Mouse (Mus musculus): ENCODE results near the gene Ift172. TPM values are rescaled to one million over a fixed set of nuclear protein-coding genes. Genes with fewer than 3 reads are reported as not detected.

Ift172 gene
- polyA plus RNA-seq (2021; fragmentation: Nextera tagmentation) = 13.4 and 15.4 TPM in 2 replicates
- long read RNA-seq, experiment 1, full-length matches to known transcripts = 3 of 21 reads
- long read RNA-seq, experiment 1, partial matches to known transcripts = 17 of 21 reads
- long read RNA-seq, experiment 1, other reads (novel, unspliced or antisense) = 1 of 21 reads
- long read RNA-seq, experiment 2, full-length matches to known transcripts = 26 of 52 reads
- long read RNA-seq, experiment 2, partial matches to known transcripts = 16 of 52 reads
- long read RNA-seq, experiment 2, other reads (novel, unspliced or antisense) = 10 of 52 reads

DNA sequence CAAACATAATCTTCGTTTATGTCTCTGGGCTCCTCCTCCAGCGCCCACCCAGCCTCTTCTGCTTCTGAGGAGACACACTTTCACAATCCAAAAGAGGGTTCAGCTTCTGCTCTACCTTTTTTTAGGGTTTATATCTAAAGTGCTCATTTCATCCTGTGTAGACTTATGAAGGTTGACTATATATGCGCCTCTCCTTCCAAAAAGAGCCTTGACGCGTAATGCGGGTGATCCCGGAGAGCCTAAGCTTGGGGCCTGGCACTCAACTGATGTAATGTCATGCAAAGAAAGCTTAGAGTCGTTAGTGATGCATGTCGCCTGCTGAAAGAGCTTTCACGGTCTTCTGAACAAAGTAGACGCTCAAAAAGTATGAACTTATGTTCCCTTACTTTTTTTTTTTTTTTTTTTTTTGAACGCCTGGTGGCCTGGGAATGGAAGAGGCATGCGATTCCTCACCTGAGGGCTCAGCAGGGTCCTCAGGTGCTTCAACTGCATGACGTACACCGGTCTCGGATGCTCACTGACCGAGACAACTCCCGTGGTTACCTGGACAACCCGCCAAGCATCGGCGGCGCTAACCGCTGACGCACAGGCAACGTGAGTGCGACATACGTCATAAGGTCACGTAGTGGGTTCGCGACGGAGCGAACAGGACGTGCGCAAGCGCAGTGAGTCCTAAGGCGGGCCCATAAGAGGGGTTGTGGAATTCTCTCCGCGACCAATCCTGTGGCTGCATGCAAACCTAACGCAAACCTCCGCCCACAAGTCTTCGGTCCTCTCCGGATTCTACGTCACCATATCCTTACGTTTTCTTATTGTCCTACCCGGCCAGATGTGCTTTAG lies at the start of gene Ift172:
Gene Ift172 (minus strand): TSS at position 596 of the 840 bp plus-strand sequence.

DNA sequence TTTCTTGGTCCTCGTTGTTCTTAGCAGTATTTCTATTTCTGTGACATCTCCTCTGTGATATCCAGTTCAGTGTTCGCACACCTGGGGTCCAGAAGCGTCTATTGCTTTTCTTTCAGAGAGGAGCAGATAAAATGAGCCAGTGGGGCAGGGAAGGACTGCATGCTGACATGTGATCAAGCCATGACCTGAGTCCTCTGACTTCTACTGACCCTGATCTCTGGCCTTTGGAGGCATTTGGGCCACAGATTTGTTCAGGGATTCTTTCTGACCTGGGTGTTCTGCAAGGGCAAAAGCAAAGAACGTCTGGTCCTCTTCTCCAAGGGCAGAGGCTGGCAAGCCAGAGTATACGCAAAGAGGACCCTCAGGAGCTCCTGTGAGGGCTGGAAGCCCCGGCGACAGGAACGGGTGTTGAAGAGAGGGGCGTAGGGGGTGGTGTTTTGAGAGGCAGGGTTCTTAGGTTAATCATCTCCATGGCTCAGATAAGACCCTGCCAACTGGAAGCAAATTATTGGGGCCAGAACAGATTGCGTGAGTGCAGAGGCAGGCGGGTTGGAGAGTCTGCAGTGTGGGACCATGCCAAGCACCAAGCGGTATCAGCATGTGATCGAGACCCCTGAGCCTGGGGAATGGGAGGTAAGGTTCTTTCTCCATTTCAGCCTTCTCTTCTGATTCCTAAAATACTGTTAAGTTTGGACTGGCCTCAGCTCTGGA lies 6.3 kb upstream of the Ift172 start, which contains the start of gene Gckr:
Gene Gckr (plus strand): TSS at position 397 of the 711 bp plus-strand sequence.

DNA sequence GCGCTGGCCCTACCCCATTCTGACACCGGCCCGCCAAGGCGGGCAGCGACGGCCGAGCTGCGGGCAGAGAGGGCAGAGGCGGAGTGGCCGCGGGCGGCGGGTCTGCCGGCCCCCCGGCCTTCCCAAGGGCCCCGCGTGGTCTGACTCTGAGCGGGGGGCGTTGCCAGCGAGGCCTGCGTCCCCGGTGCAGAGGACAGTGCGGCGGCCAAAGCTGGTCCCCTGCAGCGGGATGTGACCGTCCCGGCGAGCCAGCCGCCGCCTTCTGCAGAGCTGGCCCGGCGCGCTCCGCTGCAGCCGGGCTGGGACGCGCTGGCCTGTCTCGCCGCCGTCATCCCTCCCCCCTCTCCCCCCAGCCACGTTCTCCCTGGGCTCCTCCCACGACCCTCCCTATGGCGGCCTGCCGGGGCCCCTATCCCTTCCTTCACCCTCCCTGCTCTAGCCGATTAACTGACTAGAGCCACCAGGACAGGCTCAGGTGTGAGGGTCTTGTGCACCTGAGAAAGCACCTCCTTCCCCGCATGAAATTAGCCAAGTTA lies 4.8 kb upstream of the Ift172 start, which contains the start of gene Fndc4:
Gene Fndc4 (minus strand): TSS at position 475 of the 536 bp plus-strand sequence.

DNA sequence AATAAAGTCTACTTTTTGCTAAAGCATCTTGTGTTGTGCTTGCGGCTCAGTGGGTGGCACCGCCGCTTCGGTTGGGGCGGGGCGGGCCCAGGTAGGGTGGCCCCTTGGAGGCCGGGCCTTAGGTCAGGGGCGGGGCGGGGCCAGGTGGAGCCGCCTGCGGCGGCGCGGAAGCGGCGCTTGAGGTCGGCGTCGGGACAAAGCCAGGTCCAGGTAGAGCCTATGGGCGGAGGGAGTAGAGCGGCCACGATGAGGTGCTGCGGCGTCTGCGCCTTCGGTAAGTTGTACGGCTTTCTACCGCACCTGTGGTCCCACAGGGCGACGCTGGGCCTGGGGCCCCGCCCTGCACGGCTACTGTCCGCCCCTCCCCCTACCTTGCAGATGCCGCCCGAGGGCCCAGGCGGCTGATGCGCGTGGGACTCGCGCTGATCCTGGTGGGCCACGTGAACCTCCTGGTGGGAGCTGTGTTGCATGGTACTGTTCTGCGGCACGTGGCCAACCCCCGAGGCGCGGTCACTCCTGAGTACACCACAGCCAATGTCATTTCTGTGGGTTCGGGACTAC lies 39.3 kb downstream of the Ift172 start, which contains the start of gene Krtcap3:
Gene Krtcap3 (plus strand): TSS at position 151 of the 561 bp plus-strand sequence.

DNA sequence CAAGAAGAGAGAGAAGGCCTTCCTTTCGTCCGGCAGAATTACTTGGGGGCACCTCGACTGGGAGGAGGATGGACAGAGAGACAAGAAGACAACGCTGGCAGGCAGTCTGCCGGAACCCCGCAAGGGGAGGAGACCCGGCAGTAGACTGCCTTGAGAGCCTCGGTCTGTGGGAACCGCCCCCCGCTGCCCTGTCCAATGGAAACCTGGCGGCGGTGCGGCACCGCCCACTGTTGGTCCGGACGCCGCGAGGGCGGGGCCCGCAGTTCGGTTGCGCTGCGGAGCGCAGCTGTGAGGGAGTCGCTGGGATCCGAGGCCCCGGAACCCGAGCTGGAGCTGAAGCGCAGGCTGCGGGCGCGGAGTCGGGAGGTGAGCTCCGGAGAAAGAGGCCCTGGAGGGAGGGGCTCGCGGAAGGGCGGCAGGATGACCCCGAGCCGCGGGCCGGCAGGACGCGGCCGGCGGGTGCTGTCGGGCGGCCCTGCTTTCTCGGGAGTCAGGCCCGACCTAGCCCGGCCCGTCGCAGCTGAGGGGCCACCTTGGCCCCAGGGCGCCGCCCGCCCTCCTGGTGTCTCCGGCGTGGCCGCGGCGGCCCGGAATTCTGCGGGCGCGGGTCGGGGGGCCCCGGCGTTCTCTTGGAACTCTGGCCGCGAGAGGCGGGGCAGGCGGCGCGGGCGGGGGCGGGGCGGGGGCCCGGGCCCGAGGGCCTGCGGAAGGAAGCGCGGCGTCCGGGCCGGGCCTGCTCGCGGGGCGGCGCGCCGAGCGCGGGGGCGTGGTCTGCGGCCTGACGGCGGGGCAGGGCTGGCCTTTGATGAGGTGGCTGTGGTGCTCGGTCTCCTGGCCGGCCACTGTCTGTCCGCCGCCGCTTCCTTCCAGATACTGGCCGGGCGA lies 50.0 kb downstream of the Ift172 start, which contains the start of the genes Nrbp1 and Gm9970:
Gene Nrbp1 (plus strand): TSS at position 228 of the 885 bp plus-strand sequence.
Gene Gm9970 (minus strand): TSS at position 596 of the 885 bp plus-strand sequence.

DNA sequence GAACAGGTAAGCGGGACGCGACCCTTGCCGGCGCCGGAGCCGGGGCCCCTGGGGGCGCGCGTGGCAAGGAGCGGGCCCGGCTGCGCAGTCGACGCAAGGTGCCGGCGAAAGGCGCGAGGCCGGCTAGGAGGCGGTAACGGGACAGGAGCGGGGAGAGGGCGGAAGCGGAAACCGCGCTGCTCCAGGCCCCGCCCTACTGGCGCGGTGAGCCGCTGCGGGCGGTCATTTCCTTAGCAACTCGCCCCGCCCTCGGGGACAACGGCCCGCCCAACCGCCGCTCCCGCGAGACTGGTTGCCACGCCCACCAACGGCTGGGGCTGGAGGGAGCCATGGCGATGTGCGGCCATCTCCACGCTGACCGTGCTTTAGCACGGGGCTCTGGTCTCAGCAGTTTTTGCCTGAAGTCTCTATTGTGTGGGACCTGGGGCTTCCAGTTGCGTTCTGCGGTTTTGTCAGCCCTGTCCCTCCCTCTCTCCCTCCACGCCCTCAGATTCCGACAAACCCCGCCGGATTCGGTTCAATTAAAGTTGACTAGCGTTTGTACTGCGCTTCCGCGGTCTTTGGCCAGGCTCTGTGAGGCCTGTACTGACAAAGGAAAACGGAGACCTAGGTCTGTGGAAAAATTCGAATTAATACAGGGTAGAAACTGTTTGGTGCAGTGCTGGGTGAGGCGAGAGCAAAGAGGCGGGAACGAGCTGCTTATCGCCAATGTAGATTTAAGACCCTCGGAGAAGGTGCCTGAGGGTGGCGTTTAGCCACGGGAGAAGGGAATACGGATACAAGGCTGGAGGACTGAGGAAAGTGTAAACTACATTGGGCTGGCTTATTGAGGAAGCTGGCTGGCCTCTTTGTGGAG lies 70.2 kb downstream of the Ift172 start, which contains the start of gene Ppm1g:
Gene Ppm1g (minus strand): TSS at position 240 of the 856 bp plus-strand sequence.

Other genes starting within 250 kb of the Ift172 start
- gene Atraid, start 242.8 kb downstream of the Ift172 start, polyA plus RNA-seq (2021; fragmentation: Nextera tagmentation) = 231 and 258 TPM in 2 replicates
- 9.8 and 12.6 TPM in 2 replicates for gene Slc5a6, start 242.2 kb downstream of the Ift172 start, polyA plus RNA-seq (2021; fragmentation: Nextera tagmentation)
- gene Cad, start 236.3 kb downstream of the Ift172 start, polyA plus RNA-seq (2021; fragmentation: Nextera tagmentation) = 2.9 and 3.1 TPM in 2 replicates
- gene Dnajc5g, start 184.8 kb downstream of the Ift172 start, polyA plus RNA-seq (2021; fragmentation: Nextera tagmentation) = not detected in 2 replicates
- 88.3 and 99.3 TPM in 2 replicates for gene Slc30a3, start 182.9 kb downstream of the Ift172 start, polyA plus RNA-seq (2021; fragmentation: Nextera tagmentation)
- 0.15 and 0.33 TPM in 2 replicates for gene Trim54, start 174.4 kb downstream of the Ift172 start, polyA plus RNA-seq (2021; fragmentation: Nextera tagmentation)
- gene Ucn, start 152.3 kb downstream of the Ift172 start, polyA plus RNA-seq (2021; fragmentation: Nextera tagmentation) = not detected in 2 replicates
- 139 and 146 TPM in 2 replicates for gene Mpv17, start 136.9 kb downstream of the Ift172 start, polyA plus RNA-seq (2021; fragmentation: Nextera tagmentation)
- 0.70 and 2.9 TPM in 2 replicates for gene Gm29609, start 111.2 kb downstream of the Ift172 start, polyA plus RNA-seq (2021; fragmentation: Nextera tagmentation)
- gene Gtf3c2, start 111.0 kb downstream of the Ift172 start, polyA plus RNA-seq (2021; fragmentation: Nextera tagmentation) = 12.4 and 12.7 TPM in 2 replicates
- gene Snx17, start 97.9 kb downstream of the Ift172 start, polyA plus RNA-seq (2021; fragmentation: Nextera tagmentation) = 112 and 117 TPM in 2 replicates
- gene Eif2b4, start 97.7 kb downstream of the Ift172 start, polyA plus RNA-seq (2021; fragmentation: Nextera tagmentation) = 31.6 and 46.9 TPM in 2 replicates
- 1.6 and 1.9 TPM in 2 replicates for gene Zfp513, start 88.8 kb downstream of the Ift172 start, polyA plus RNA-seq (2021; fragmentation: Nextera tagmentation)
- 79.7 and 95.6 TPM in 2 replicates for gene Ppm1g, start 70.4 kb downstream of the Ift172 start, polyA plus RNA-seq (2021; fragmentation: Nextera tagmentation)
- gene Nrbp1, start 50.3 kb downstream of the Ift172 start, polyA plus RNA-seq (2021; fragmentation: Nextera tagmentation) = 75.4 and 80.3 TPM in 2 replicates
- not detected in 2 replicates for gene Gm9970, start 49.9 kb downstream of the Ift172 start, polyA plus RNA-seq (2021; fragmentation: Nextera tagmentation)
- 0.77 and 2.4 TPM in 2 replicates for gene Krtcap3, start 39.4 kb downstream of the Ift172 start, polyA plus RNA-seq (2021; fragmentation: Nextera tagmentation)
- gene Fndc4, start 5.0 kb upstream of the Ift172 start, polyA plus RNA-seq (2021; fragmentation: Nextera tagmentation) = 72.5 and 92.3 TPM in 2 replicates
- not detected in 2 replicates for gene Gckr, start 6.3 kb upstream of the Ift172 start, polyA plus RNA-seq (2021; fragmentation: Nextera tagmentation)
- gene Zfp512, start 161.3 kb upstream of the Ift172 start, polyA plus RNA-seq (2021; fragmentation: Nextera tagmentation) = 20.5 and 27.4 TPM in 2 replicates
- gene 4930548H24Rik, start 194.6 kb upstream of the Ift172 start, polyA plus RNA-seq (2021; fragmentation: Nextera tagmentation) = not detected in 2 replicates
- gene Gpn1, start 203.6 kb upstream of the Ift172 start, polyA plus RNA-seq (2021; fragmentation: Nextera tagmentation) = 42.8 and 49.2 TPM in 2 replicates
- 11.2 and 13.6 TPM in 2 replicates for gene Slc4a1ap, start 235.9 kb upstream of the Ift172 start, polyA plus RNA-seq (2021; fragmentation: Nextera tagmentation)
- 10.3 and 11.2 TPM in 2 replicates for gene Supt7l, start 236.7 kb upstream of the Ift172 start, polyA plus RNA-seq (2021; fragmentation: Nextera tagmentation)